Mouse (Mus musculus): ENCODE measurements around the gene Jpt1. TPM values are rescaled to one million over a fixed set of nuclear protein-coding genes. Genes with fewer than 3 reads are reported as not detected.

The Jpt1 gene
- polyA plus RNA-seq, 1 experiment from 2014 or later: 371 TPM

- Histone ChIP-seq H3K4me1 (replicated peaks; ENCODE audit: control insufficient read depth, insufficient read depth) (no peaks in the 10 kb centered on the region), H3K9ac (ENCODE audit: low read length) (no peak overlapping the region), H3K9me3 (ENCODE audit: control insufficient read depth, low read length) (no peaks in the 10 kb centered on the region), H3K36me3 (ENCODE audit: control insufficient read depth, insufficient read depth, low read length) (no peaks in the 10 kb centered on the region), H3K4me2 (replicated peaks; ENCODE audit: low read depth) (no peak overlapping the region), H3K27me3 (ENCODE audit: control insufficient read depth, insufficient read depth, low read length) (no peaks in the 10 kb centered on the region), H3K4me3 (ENCODE audit: low read depth, low read length) (no peak overlapping the region), H3K27ac (replicated peaks) (no peak overlapping the region)
- no peak for DNase-seq (ENCODE audit: low spot score)
- WGBS: 81% methylated on average over 8 of the region's 8 CpGs
- no peak for TF ChIP-seq EP300 (optimal IDR thresholded peaks at IDR 0.05)
- no peak for TF ChIP-seq CTCF (IDR thresholded peaks at IDR 0.05; ENCODE audit: low read depth)
- ATAC-seq (ENCODE audit: low FRiP score, low TSS enrichment): no peak
Observed at GRCm38 (mm10) chr11:115464851-115465250, 49.3 kb downstream of the Jpt1 start.

- ATAC-seq (ENCODE audit: low FRiP score, low TSS enrichment) (peak; percentile 89), DNase-seq (ENCODE audit: low spot score) (peak; percentile 78)
- Histone ChIP-seq H3K9me3 (ENCODE audit: control insufficient read depth, low read length) (no peaks in the 10 kb centered on the region), H3K27ac (replicated peaks) (peak overlapping the region; percentile 76; the same call in 1 of the 2 replicates), H3K4me2 (replicated peaks; ENCODE audit: low read depth) (peak overlapping the region; percentile 35; the same call in 1 of the 2 replicates), H3K36me3 (ENCODE audit: control insufficient read depth, insufficient read depth, low read length) (no peaks in the 10 kb centered on the region), H3K9ac (ENCODE audit: low read length) (0 out of 2 replicates have a peak overlapping the region, but pooled peaks have one; percentile 13), H3K4me1 (replicated peaks; ENCODE audit: control insufficient read depth, insufficient read depth) (no peaks in the 10 kb centered on the region), H3K4me3 (ENCODE audit: low read depth, low read length) (no peak overlapping the region), H3K27me3 (ENCODE audit: control insufficient read depth, insufficient read depth, low read length) (no peaks in the 10 kb centered on the region)
- TF ChIP-seq EP300 (optimal IDR thresholded peaks at IDR 0.05): no peak
- WGBS: 44% methylated on average over 11 of the region's 11 CpGs
Observed at GRCm38 (mm10) chr11:115463397-115463796, 50.8 kb downstream of the Jpt1 start.

- no peak for TF ChIP-seq CTCF (IDR thresholded peaks at IDR 0.05; ENCODE audit: low read depth)
- no peak for TF ChIP-seq EP300 (optimal IDR thresholded peaks at IDR 0.05)
- Histone ChIP-seq H3K9ac (ENCODE audit: low read length) (peak within 1 kb of the TSS; percentile 23; the same call in 1 of the 2 replicates), H3K27ac (replicated peaks) (peak within 1 kb of the TSS; percentile 78), H3K4me2 (replicated peaks; ENCODE audit: low read depth) (peak within 1 kb of the TSS; percentile 35), H3K4me1 (replicated peaks; ENCODE audit: control insufficient read depth, insufficient read depth) (no peaks in the 10 kb centered on the region), H3K36me3 (ENCODE audit: control insufficient read depth, insufficient read depth, low read length) (no peaks in the 10 kb centered on the region), H3K27me3 (ENCODE audit: control insufficient read depth, insufficient read depth, low read length) (no peaks in the 10 kb centered on the region), H3K9me3 (ENCODE audit: control insufficient read depth, low read length) (no peaks in the 10 kb centered on the region), H3K4me3 (ENCODE audit: low read depth, low read length) (no peak within 1 kb of the TSS)
- DNase-seq (ENCODE audit: low spot score) (peak; percentile 77), ATAC-seq (ENCODE audit: low FRiP score, low TSS enrichment) (peak; percentile 73)
- 63% methylated on average over 16 of the region's 16 CpGs for WGBS
Observed at GRCm38 (mm10) chr11:115462243-115462891, 51.8 kb downstream of the Jpt1 start, which contains the start of gene Slc16a5. Slc16a5 (plus strand) TSS chr11:115462474.

- Histone ChIP-seq H3K36me3 (ENCODE audit: control insufficient read depth, insufficient read depth, low read length) (no peaks in the 10 kb centered on the region), H3K27me3 (ENCODE audit: control insufficient read depth, insufficient read depth, low read length) (no peaks in the 10 kb centered on the region), H3K9ac (ENCODE audit: low read length) (no peak overlapping the region), H3K4me2 (replicated peaks; ENCODE audit: low read depth) (no peak overlapping the region), H3K27ac (replicated peaks) (peak overlapping the region; percentile 45; the same call in 1 of the 2 replicates), H3K9me3 (ENCODE audit: control insufficient read depth, low read length) (no peaks in the 10 kb centered on the region), H3K4me3 (ENCODE audit: low read depth, low read length) (no peak overlapping the region), H3K4me1 (replicated peaks; ENCODE audit: control insufficient read depth, insufficient read depth) (no peaks in the 10 kb centered on the region)
- TF ChIP-seq EP300 (optimal IDR thresholded peaks at IDR 0.05): no peak
- no peak for TF ChIP-seq CTCF (IDR thresholded peaks at IDR 0.05; ENCODE audit: low read depth)
- DNase-seq (ENCODE audit: low spot score) (no peak), ATAC-seq (ENCODE audit: low FRiP score, low TSS enrichment) (no peak)
- WGBS: 49% methylated on average over 5 of the region's 5 CpGs
Observed at GRCm38 (mm10) chr11:115461846-115462242, 52.3 kb downstream of the Jpt1 start.

- TF ChIP-seq CTCF (IDR thresholded peaks at IDR 0.05; ENCODE audit: low read depth) (no peak), EP300 (optimal IDR thresholded peaks at IDR 0.05) (no peak)
- ATAC-seq (ENCODE audit: low FRiP score, low TSS enrichment): no peak
- Histone ChIP-seq H3K4me1 (replicated peaks; ENCODE audit: control insufficient read depth, insufficient read depth) (no peaks in the 10 kb centered on the region), H3K4me2 (replicated peaks; ENCODE audit: low read depth) (no peak overlapping the region), H3K4me3 (ENCODE audit: low read depth, low read length) (no peak overlapping the region), H3K9me3 (ENCODE audit: control insufficient read depth, low read length) (no peaks in the 10 kb centered on the region), H3K27ac (replicated peaks) (no peak overlapping the region), H3K27me3 (ENCODE audit: control insufficient read depth, insufficient read depth, low read length) (no peaks in the 10 kb centered on the region), H3K36me3 (ENCODE audit: control insufficient read depth, insufficient read depth, low read length) (no peaks in the 10 kb centered on the region), H3K9ac (ENCODE audit: low read length) (no peak overlapping the region)
- WGBS: 25% methylated on average over 8 of the region's 8 CpGs
- no peak for DNase-seq (ENCODE audit: low spot score)
Observed at GRCm38 (mm10) chr11:115460976-115461375, 53.2 kb downstream of the Jpt1 start.

GRCm38 (mm10) chr11:115457405-115457804 is 56.8 kb downstream of the Jpt1 start:
- Histone ChIP-seq H3K27ac (replicated peaks) (no peak overlapping the region), H3K27me3 (ENCODE audit: control insufficient read depth, insufficient read depth, low read length) (no peaks in the 10 kb centered on the region), H3K4me3 (ENCODE audit: low read depth, low read length) (no peak overlapping the region), H3K4me1 (replicated peaks; ENCODE audit: control insufficient read depth, insufficient read depth) (no peaks in the 10 kb centered on the region), H3K36me3 (ENCODE audit: control insufficient read depth, insufficient read depth, low read length) (no peaks in the 10 kb centered on the region), H3K9ac (ENCODE audit: low read length) (no peak overlapping the region), H3K4me2 (replicated peaks; ENCODE audit: low read depth) (no peak overlapping the region), H3K9me3 (ENCODE audit: control insufficient read depth, low read length) (no peaks in the 10 kb centered on the region)
- TF ChIP-seq CTCF (IDR thresholded peaks at IDR 0.05; ENCODE audit: low read depth) (no peak), EP300 (optimal IDR thresholded peaks at IDR 0.05) (no peak)
- WGBS: 38% methylated on average over 6 of the region's 6 CpGs
- DNase-seq (ENCODE audit: low spot score) (no peak), ATAC-seq (ENCODE audit: low FRiP score, low TSS enrichment) (no peak)

Data from stomach, postnatal 0 days (tissue).